Mouse (Mus musculus) cerebellum, postnatal 4 days (tissue): ENCODE data around the gene Pramef20.
"Not testable (repeated sequence)": the region's sequence is repeated elsewhere in the genome, so short reads cannot be mapped to it uniquely, and the experiment has no call there.

ENCODE experiments used
- DNase-seq, 2 experiments: peaks; one replicate each; pipeline ENCODE4 v3.0.0; 2022; ENCODE audit warnings: low spot score in 2 of 2, mixed read lengths in 1 of 2

The Pramef20 gene

GRCm38 (mm10) chr4:144377911-144378310 is at the start of gene Pramef20:
Gene Pramef20 (minus strand): TSS chr4:144377933.
- DNase-seq: no peak

GRCm38 (mm10) chr4:144424590-144424989 is 46.9 kb upstream of the Pramef20 start:
- DNase-seq: no peak

- no peak for DNase-seq
Observed at GRCm38 (mm10) chr4:144420644-144421043, 42.9 kb upstream of the Pramef20 start.

GRCm38 (mm10) chr4:144408290-144408689 is 30.6 kb upstream of the Pramef20 start, which contains the start of gene Pramef12:
Gene Pramef12 (minus strand): TSS chr4:144408464.
- no peak for DNase-seq

GRCm38 (mm10) chr4:144406261-144406660 is 28.5 kb upstream of the Pramef20 start:
- no peak for DNase-seq

GRCm38 (mm10) chr4:144404456-144405086 is 26.8 kb upstream of the Pramef20 start:
- no peak for DNase-seq

- DNase-seq: no peak
Observed at GRCm38 (mm10) chr4:144402712-144403111, 25.0 kb upstream of the Pramef20 start.

- DNase-seq: no peak
Observed at GRCm38 (mm10) chr4:144396316-144396715, 18.6 kb upstream of the Pramef20 start.

GRCm38 (mm10) chr4:144357642-144358041 is 20.1 kb downstream of the Pramef20 start, which contains the start of gene Gm13119:
Gene Gm13119 (plus strand): TSS chr4:144357942.
- DNase-seq: not testable (repeated sequence)

GRCm38 (mm10) chr4:144335856-144336255 is 41.9 kb downstream of the Pramef20 start:
- not testable (repeated sequence) for DNase-seq

- not testable (repeated sequence) for DNase-seq
Observed at GRCm38 (mm10) chr4:144329949-144330348, 47.8 kb downstream of the Pramef20 start, which contains the start of gene Gm13128. Gene Gm13128 (plus strand): TSS chr4:144330249.
